Mouse (Mus musculus) c-Kit-positive CD71-positive TER-119-positive erythroid progenitor cells, embryonic 14.5 days (primary cell): ENCODE results near the gene Rflnb.
"Not testable (repeated sequence)": the region's sequence is repeated elsewhere in the genome, so short reads cannot be mapped to it uniquely, and the experiment has no call there.

Experiments
- DNase-seq: peaks from one replicate; pipeline ENCODE4 v3.0.0-alpha.2; 2013; ENCODE audit warnings: low spot score

The Rflnb gene

GRCm38 (mm10) chr11:76037581-76038294 lies 10.2 kb upstream of the Rflnb start:
- no peak for DNase-seq

- DNase-seq: no peak
Observed at GRCm38 (mm10) chr11:76035182-76035581, 7.6 kb upstream of the Rflnb start.

- DNase-seq: no peak
Observed at GRCm38 (mm10) chr11:76033836-76034235, 6.3 kb upstream of the Rflnb start.

- no peak for DNase-seq
Observed at GRCm38 (mm10) chr11:76033359-76033758, 5.8 kb upstream of the Rflnb start.

- no peak for DNase-seq
Observed at GRCm38 (mm10) chr11:76028072-76028465, 487 bp upstream of the Rflnb start.

GRCm38 (mm10) chr11:76026527-76027138 lies 949 bp downstream of the Rflnb start:
- no peak for DNase-seq

GRCm38 (mm10) chr11:76025080-76025583 lies 2.5 kb downstream of the Rflnb start:
- no peak for DNase-seq

GRCm38 (mm10) chr11:76020916-76021315 lies 6.7 kb downstream of the Rflnb start:
- no peak for DNase-seq

- no peak for DNase-seq
Observed at GRCm38 (mm10) chr11:76019879-76020278, 7.7 kb downstream of the Rflnb start.

GRCm38 (mm10) chr11:76015814-76016213 lies 11.8 kb downstream of the Rflnb start:
- no peak for DNase-seq

- no peak for DNase-seq
Observed at GRCm38 (mm10) chr11:76015251-76015650, 12.3 kb downstream of the Rflnb start.

GRCm38 (mm10) chr11:76010838-76011624 lies 16.6 kb downstream of the Rflnb start:
- no peak for DNase-seq

GRCm38 (mm10) chr11:76009101-76009500 lies 18.5 kb downstream of the Rflnb start:
- DNase-seq: no peak

- no peak for DNase-seq
Observed at GRCm38 (mm10) chr11:76008162-76008561, 19.4 kb downstream of the Rflnb start.

- DNase-seq: not testable (repeated sequence)
Observed at GRCm38 (mm10) chr11:76004276-76004675, 23.3 kb downstream of the Rflnb start.

- no peak for DNase-seq
Observed at GRCm38 (mm10) chr11:76001237-76001878, 26.2 kb downstream of the Rflnb start.

GRCm38 (mm10) chr11:76000701-76001100 lies 26.9 kb downstream of the Rflnb start:
- no peak for DNase-seq

- DNase-seq: peak; percentile 26
Observed at GRCm38 (mm10) chr11:75999440-76000155, 28.0 kb downstream of the Rflnb start, which contains the start of gene 1700016K19Rik. TSS of gene 1700016K19Rik (plus strand) at chr11:75999912.

- no peak for DNase-seq
Observed at GRCm38 (mm10) chr11:75994357-75994756, 33.2 kb downstream of the Rflnb start.

- DNase-seq: no peak
Observed at GRCm38 (mm10) chr11:75992481-75992880, 35.1 kb downstream of the Rflnb start.

- no peak for DNase-seq
Observed at GRCm38 (mm10) chr11:75991911-75992310, 35.7 kb downstream of the Rflnb start.
